Mouse (Mus musculus) lung, embryonic 15.5 days (tissue): ENCODE measurements around the gene Gm31371. TPM values are rescaled to one million over a fixed set of nuclear protein-coding genes. Genes with fewer than 3 reads are reported as not detected.
"Not testable (repeated sequence)": the region's sequence is repeated elsewhere in the genome, so short reads cannot be mapped to it uniquely, and the experiment has no call there.

Experiments
- ATAC-seq: fragments of 200-750 bp; cut with Nextera tagmentation; 2 replicates; pipeline ENCODE4 v1.8.0; 2017; ENCODE audit warnings: moderate number of reproducible peaks, borderline replicate concordance; ENCODE audit not compliant: low FRiP score, low TSS enrichment; ENCODE audit errors: extremely low read depth
- H3K27ac ChIP-seq: fragments of 300-500 bp; sonication (generic); 2 replicates; pipeline ENCODE4 v1.5.1; 2015; ENCODE audit warnings: moderate library complexity, mild to moderate bottlenecking, inconsistent platforms
- H3K27me3 ChIP-seq: fragments of 300-500 bp; sonication (generic); 2 replicates; pipeline ENCODE4 v1.6.1; 2015; ENCODE audit warnings: inconsistent platforms
- H3K36me3 ChIP-seq: fragments of 300-500 bp; sonication (generic); 2 replicates; pipeline ENCODE4 v1.6.1; 2015; ENCODE audit warnings: inconsistent platforms
- H3K4me1 ChIP-seq: fragments of 300-500 bp; sonication (generic); 2 replicates; pipeline ENCODE4 v1.6.1; 2015; ENCODE audit warnings: inconsistent platforms
- H3K4me2 ChIP-seq: fragments of 300-500 bp; sonication (generic); 2 replicates; pipeline ENCODE4 v1.6.1; 2015; ENCODE audit warnings: inconsistent platforms, mild to moderate bottlenecking, moderate library complexity
- H3K4me3 ChIP-seq: fragments of 300-500 bp; sonication (generic); 2 replicates; pipeline ENCODE4 v1.5.1; 2015; ENCODE audit warnings: mild to moderate bottlenecking, inconsistent platforms
- H3K9ac ChIP-seq: fragments of 300-500 bp; sonication (generic); 2 replicates; pipeline ENCODE4 v1.6.1; 2015; ENCODE audit warnings: inconsistent platforms
- H3K9me3 ChIP-seq: fragments of 300-500 bp; sonication (generic); 2 replicates; pipeline ENCODE4 v1.6.1; 2016; ENCODE audit warnings: inconsistent platforms
- WGBS: fragments of 180-500 bp; shearing (Covaris S2); methylation state at CpG from one replicate; pipeline ENCODE4 v1.1.7; 2015; 5-methylcytosine and 5-hydroxymethylcytosine counted together
- polyA plus RNA-seq: library from polyadenylated mRNA; unstranded; fragments of >200 nt; fragmentation: Nextera tagmentation; extraction: Ambion mirVana; gene quantifications from 2 replicates; pipeline ENCODE4 v1.2.1, GENCODE M21; 2015

The Gm31371 gene
- not detected in 2 replicates for polyA plus RNA-seq

- H3K4me1 ChIP-seq, H3K9ac ChIP-seq, ATAC-seq, H3K27me3 ChIP-seq, H3K36me3 ChIP-seq, H3K9me3 ChIP-seq, H3K4me2 ChIP-seq, H3K4me3 ChIP-seq, H3K27ac ChIP-seq: not testable (repeated sequence)
- 56% methylated on average over 3 of the region's 4 CpGs for WGBS
These were observed at the start of gene Gm31371 for GRCm38 (mm10) chr8:19903092-19903491. Gene Gm31371, plus strand, starts transcription at chr8:19903392.

- WGBS, result 81% methylated on average over 7 of the region's 8 CpGs
- not testable (repeated sequence) for H3K9me3 ChIP-seq, H3K4me3 ChIP-seq, H3K4me2 ChIP-seq, ATAC-seq, H3K27ac ChIP-seq, H3K4me1 ChIP-seq, H3K36me3 ChIP-seq, H3K27me3 ChIP-seq, H3K9ac ChIP-seq
These were observed 3.3 kb downstream of the Gm31371 start for GRCm38 (mm10) chr8:19906425-19907055.

DNA sequence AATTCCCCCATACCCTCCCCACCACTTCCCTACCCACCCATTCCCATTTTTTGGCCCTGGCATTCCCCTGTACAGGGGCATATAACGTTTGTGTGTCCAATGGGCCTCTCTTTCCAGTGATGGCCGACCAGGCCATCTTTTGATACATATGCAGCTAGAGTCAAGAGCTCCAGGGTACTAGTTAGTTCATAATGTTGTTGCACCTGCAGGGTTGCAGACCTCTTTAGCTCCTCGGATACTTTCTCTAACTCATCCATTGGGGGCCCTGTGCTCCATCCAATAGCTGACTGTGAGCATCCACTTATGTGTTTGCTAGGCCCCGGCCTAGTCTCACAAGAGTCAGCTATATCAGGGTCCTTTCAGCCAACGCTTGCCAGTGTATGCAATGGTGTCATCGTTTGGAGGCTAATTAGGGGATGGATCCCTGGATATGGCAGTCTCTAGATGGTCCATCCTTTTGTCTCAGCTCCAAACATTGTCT, 5.7 kb downstream of the Gm31371 start:
- ATAC-seq, H3K4me3 ChIP-seq, H3K36me3 ChIP-seq, H3K27ac ChIP-seq, H3K27me3 ChIP-seq, H3K9me3 ChIP-seq, H3K4me1 ChIP-seq, H3K4me2 ChIP-seq, H3K9ac ChIP-seq: not testable (repeated sequence)
- 72% methylated on average over 5 of the region's 6 CpGs for WGBS

DNA sequence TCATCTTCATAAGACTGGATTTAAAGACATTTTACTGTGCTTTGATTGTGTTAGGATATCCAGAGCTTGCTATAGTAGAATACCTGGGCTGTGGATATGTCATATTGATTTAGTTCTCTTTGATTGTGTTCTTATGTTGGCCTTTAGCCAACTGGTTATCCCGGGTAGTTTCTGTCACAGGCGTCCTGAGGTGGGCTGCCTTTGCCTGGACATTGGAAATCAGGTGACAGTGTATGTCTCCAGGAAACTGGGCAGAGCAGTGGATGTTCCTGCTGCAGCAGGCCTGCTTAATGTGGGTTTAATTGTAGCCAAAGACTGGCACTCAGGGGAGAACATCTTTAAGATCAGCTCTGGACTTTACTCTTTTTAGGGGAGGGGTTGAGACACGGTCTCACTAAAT, 15.9 kb downstream of the Gm31371 start:
- not testable (repeated sequence) for H3K9ac ChIP-seq, H3K9me3 ChIP-seq, H3K4me2 ChIP-seq, H3K27me3 ChIP-seq, H3K36me3 ChIP-seq, ATAC-seq, H3K4me1 ChIP-seq, H3K27ac ChIP-seq, H3K4me3 ChIP-seq
- 74% methylated on average over 2 of the region's 3 CpGs for WGBS

DNA sequence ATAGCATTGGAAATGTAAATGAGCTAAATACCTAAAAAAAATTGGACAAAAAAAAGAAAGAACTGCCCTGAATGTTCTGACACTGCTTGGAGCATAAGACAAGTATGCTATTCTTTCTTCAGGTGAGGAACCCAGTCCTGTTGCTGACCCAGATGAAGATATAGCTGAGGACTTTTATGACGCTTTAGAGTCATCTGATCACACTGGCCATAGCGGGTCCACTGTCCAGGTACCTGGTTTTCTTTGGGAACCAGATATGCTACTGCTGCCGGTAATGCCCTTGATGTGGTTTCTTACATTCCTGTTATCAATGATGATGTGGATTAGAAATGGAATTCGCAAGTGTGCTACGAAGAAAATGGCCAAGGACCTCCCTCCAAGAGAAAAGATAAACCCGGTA, 31.1 kb downstream of the Gm31371 start:
- not testable (repeated sequence) for H3K27me3 ChIP-seq, H3K36me3 ChIP-seq, H3K4me2 ChIP-seq, H3K9me3 ChIP-seq, H3K4me3 ChIP-seq, H3K4me1 ChIP-seq, ATAC-seq, H3K9ac ChIP-seq, H3K27ac ChIP-seq
- 100% methylated on average over 1 of the region's 6 CpGs for WGBS

GRCm38 (mm10) chr8:19935541-19936030, 32.4 kb downstream of the Gm31371 start:
- ATAC-seq, H3K27ac ChIP-seq, H3K4me3 ChIP-seq, H3K27me3 ChIP-seq, H3K4me2 ChIP-seq, H3K9me3 ChIP-seq, H3K4me1 ChIP-seq, H3K36me3 ChIP-seq, H3K9ac ChIP-seq: not testable (repeated sequence)
- WGBS, result 69% methylated on average over 2 of the region's 2 CpGs

DNA sequence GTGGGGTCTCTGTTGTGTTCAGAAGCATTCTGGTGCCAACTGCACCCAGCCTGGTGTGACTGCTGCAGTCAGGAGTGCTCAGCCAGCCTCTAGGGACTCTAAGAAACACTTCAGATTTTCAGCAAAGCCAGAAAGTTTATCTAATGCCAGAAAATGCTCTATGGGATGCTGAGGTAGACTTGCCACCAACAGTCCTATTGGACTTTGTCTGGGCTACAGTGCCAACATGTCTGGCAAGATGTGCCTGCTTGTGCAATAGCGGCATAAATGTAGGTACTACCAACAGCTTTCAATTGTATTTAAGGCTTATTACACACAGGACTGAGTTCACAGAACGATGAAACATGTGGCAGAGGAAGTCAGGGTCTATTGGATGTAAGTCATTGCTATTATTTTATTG, 57.7 kb downstream of the Gm31371 start:
- H3K36me3 ChIP-seq, result no peaks in the 10 kb centered on the region
- H3K4me1 ChIP-seq, result no peaks in the 10 kb centered on the region
- no peaks in the 10 kb centered on the region for H3K27me3 ChIP-seq
- no peak overlapping the region for H3K4me2 ChIP-seq
- no peaks in the 10 kb centered on the region for H3K9me3 ChIP-seq
- H3K9ac ChIP-seq, result no peak overlapping the region
- no peak overlapping the region for H3K27ac ChIP-seq
- no peak for ATAC-seq
- no peak overlapping the region for H3K4me3 ChIP-seq
- WGBS, result 69% methylated on average over 2 of the region's 2 CpGs

GRCm38 (mm10) chr8:19963766-19964165, 60.6 kb downstream of the Gm31371 start:
- WGBS, result 65% methylated on average over 2 of the region's 2 CpGs
- not testable (repeated sequence) for H3K4me1 ChIP-seq, H3K9me3 ChIP-seq, ATAC-seq, H3K9ac ChIP-seq, H3K36me3 ChIP-seq, H3K4me3 ChIP-seq, H3K4me2 ChIP-seq, H3K27ac ChIP-seq, H3K27me3 ChIP-seq

DNA sequence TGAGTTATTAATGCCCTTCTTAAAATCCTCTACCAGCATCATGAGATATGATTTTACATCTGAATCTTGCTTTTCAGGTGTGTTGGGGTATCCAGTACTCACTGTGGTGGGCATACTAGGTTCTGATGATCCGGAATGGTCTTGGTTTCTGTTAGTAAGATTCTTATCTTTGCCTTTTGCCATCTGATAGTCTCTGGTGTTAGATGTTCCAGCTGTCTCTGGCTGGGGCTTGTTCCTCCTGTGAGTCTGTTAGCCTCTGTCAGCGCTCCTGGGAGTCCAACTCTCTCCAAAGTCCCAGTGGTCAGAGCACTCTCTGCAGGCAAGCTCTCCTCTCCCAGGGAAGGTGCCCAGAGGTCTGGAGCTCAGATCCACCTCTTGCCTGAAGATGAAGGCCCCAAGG, 65.0 kb downstream of the Gm31371 start:
- not testable (repeated sequence) for ATAC-seq, H3K4me3 ChIP-seq, H3K36me3 ChIP-seq, H3K4me1 ChIP-seq, H3K4me2 ChIP-seq, H3K9ac ChIP-seq, H3K9me3 ChIP-seq, H3K27me3 ChIP-seq, H3K27ac ChIP-seq
- 44% methylated on average over 2 of the region's 2 CpGs for WGBS

DNA sequence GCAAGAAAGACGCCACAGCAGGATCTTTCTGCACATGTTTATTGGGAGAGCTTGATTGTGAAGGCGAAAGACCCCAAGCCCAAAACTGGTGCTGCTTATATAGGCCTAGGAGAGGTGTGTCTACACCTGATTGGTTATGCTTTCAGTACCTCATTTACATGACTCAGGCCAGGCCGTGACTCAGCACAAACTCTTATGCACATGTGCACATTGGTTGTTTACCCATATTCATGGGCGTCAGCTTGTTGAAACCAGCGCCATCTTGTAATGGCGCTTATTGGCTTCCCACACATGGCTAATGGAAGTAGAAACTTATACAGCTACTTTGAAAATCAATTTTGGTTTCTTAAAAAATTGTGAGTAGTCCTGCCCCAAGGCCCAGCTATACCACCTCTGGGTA, 72.0 kb downstream of the Gm31371 start:
- not testable (repeated sequence) for H3K4me2 ChIP-seq, H3K4me3 ChIP-seq, ATAC-seq, H3K27ac ChIP-seq, H3K9ac ChIP-seq, H3K27me3 ChIP-seq, H3K9me3 ChIP-seq, H3K4me1 ChIP-seq, H3K36me3 ChIP-seq
- WGBS, result 88% methylated on average over 6 of the region's 6 CpGs

Other genes with a start within 250 kb of the Gm31371 start
- not detected in 2 replicates for gene 4930467E23Rik, start 173.8 kb upstream of the Gm31371 start, polyA plus RNA-seq